Mouse (Mus musculus) sigmoid colon, adult 10 weeks (tissue): Measurements from ENCODE around the gene Ncdn. TPM values are rescaled to one million over a fixed set of nuclear protein-coding genes. Genes with fewer than 3 reads are reported as not detected.

Experiments
- polyA plus RNA-seq: library from polyadenylated mRNA; stranded (reverse); fragments of 350-450 nt; fragmentation: Illumina TruSeq; extraction: RNeasy Lipid Tissue Mini Kit (QIAGEN cat#74804); gene quantifications from one replicate; pipeline ENCODE4 v1.2.3, GENCODE M21; 2014; ENCODE audit warnings: low read depth, low replicate concordance

Gene Ncdn
- 0.25 TPM for polyA plus RNA-seq

GRCm38 (mm10) chr4:126753268-126754230 is at the start of gene Ncdn, which contains the start of gene AU040320:
Gene Ncdn (minus strand): TSS chr4:126753438.
Gene AU040320 (plus strand): TSS chr4:126753544.

GRCm38 (mm10) chr4:126736001-126736414 is 17.2 kb downstream of the Ncdn start, which contains the start of gene Tfap2e:
Gene Tfap2e (minus strand): TSS chr4:126736240.

Other genes with a start within 250 kb of the Ncdn start
- 10.7 TPM for gene Ago4, start 220.0 kb downstream of the Ncdn start, polyA plus RNA-seq
- gene Clspn, start 196.5 kb downstream of the Ncdn start, polyA plus RNA-seq: 5.1 TPM
- 4.1 TPM for gene 5730409E04Rik, start 143.6 kb downstream of the Ncdn start, polyA plus RNA-seq
- 76.6 TPM for gene Psmb2, start 75.8 kb downstream of the Ncdn start, polyA plus RNA-seq
- not detected for gene Tfap2e, start 17.2 kb downstream of the Ncdn start, polyA plus RNA-seq
- 6.3 TPM for gene AU040320, start 106 bp upstream of the Ncdn start, polyA plus RNA-seq
- 36.0 TPM for gene Zmym4, start 214.7 kb upstream of the Ncdn start, polyA plus RNA-seq